Mouse (Mus musculus): ENCODE measurements at regions not wholly inside any gene's neighbourhood (a gene's known extent, or its start where the extent isn't known, plus 50 kb on each side); places are given as distances from the start of the nearest gene placed in this dataset.
A peak's percentile ranks its signal among the peaks of the same experiment; 100 is the strongest.
"Not testable (repeated sequence)": the region's sequence is repeated elsewhere in the genome, so short reads cannot be mapped to it uniquely, and the experiment has no call there.

- no peak; the same call in 1 of the 2 replicates for TF ChIP-seq CTCF (conservative IDR thresholded peaks at IDR 0.05)
- DNase-seq (ENCODE audit: low spot score in 2 of 2), result no peak
- no peak overlapping the region for H3K4me3 ChIP-seq
- H3K27ac ChIP-seq, result no peak overlapping the region
Observed at GRCm38 (mm10) chr2:166516261-166516660, 197.4 kb downstream of the Prex1 start.

- no peak overlapping the region for H3K27ac ChIP-seq
- DNase-seq (ENCODE audit: low spot score in 2 of 2), result no peak
- H3K4me3 ChIP-seq, result no peak overlapping the region
- no peak for TF ChIP-seq CTCF (conservative IDR thresholded peaks at IDR 0.05)
Observed at GRCm38 (mm10) chr2:166514664-166515063, 199.0 kb downstream of the Prex1 start.

GRCm38 (mm10) chr2:166512488-166512887 is 201.1 kb downstream of the Prex1 start:
- no peak overlapping the region for H3K4me3 ChIP-seq
- DNase-seq (ENCODE audit: low spot score in 2 of 2), result no peak
- H3K27ac ChIP-seq, result no peak overlapping the region
- peak; percentile 50 for TF ChIP-seq CTCF (conservative IDR thresholded peaks at IDR 0.05)

- not testable (repeated sequence) for H3K27ac ChIP-seq; DNase-seq (ENCODE audit: low spot score in 2 of 2)
Observed at GRCm38 (mm10) chr2:166511477-166511876, 202.2 kb downstream of the Prex1 start.

GRCm38 (mm10) chr2:166510776-166511175 is 202.9 kb downstream of the Prex1 start:
- no peak for TF ChIP-seq CTCF (conservative IDR thresholded peaks at IDR 0.05)
- Histone ChIP-seq H3K27ac (no peak overlapping the region), H3K4me3 (no peak overlapping the region)
- DNase-seq (ENCODE audit: low spot score in 2 of 2), result no peak

More at GRCm38 (mm10) chr2:166511477-166511876, 202.2 kb downstream of the Prex1 start:
- H3K4me3 ChIP-seq, result not testable (repeated sequence)

GRCm38 (mm10) chr2:166509591-166509990 is 204.0 kb downstream of the Prex1 start:
- TF ChIP-seq CTCF (conservative IDR thresholded peaks at IDR 0.05), result no peak
- Histone ChIP-seq H3K27ac (no peak overlapping the region), H3K4me3 (no peak overlapping the region)

GRCm38 (mm10) chr2:166508656-166509420 is 204.8 kb downstream of the Prex1 start:
- DNase-seq (ENCODE audit: low spot score in 2 of 2), result no peak
- Histone ChIP-seq H3K4me3 (no peak overlapping the region), H3K27ac (no peak overlapping the region)
- TF ChIP-seq CTCF (conservative IDR thresholded peaks at IDR 0.05), result no peak

More at GRCm38 (mm10) chr2:166509591-166509990, 204.0 kb downstream of the Prex1 start:
- DNase-seq (ENCODE audit: low spot score in 2 of 2), result no peak

GRCm38 (mm10) chr2:166505309-166505708 is 208.3 kb downstream of the Prex1 start:
- Histone ChIP-seq H3K4me3 (no peak overlapping the region), H3K27ac (no peak overlapping the region)
- no peak for DNase-seq (ENCODE audit: low spot score in 2 of 2)
- no peak for TF ChIP-seq CTCF (conservative IDR thresholded peaks at IDR 0.05)

GRCm38 (mm10) chr2:166503666-166504065 is 210.0 kb downstream of the Prex1 start:
- no peak for DNase-seq (ENCODE audit: low spot score in 2 of 2)
- Histone ChIP-seq H3K27ac (no peak overlapping the region), H3K4me3 (no peak overlapping the region)
- TF ChIP-seq CTCF (conservative IDR thresholded peaks at IDR 0.05), result no peak

- no peak overlapping the region for H3K27ac ChIP-seq
- no peak for DNase-seq (ENCODE audit: low spot score in 2 of 2)
- TF ChIP-seq CTCF (conservative IDR thresholded peaks at IDR 0.05), result no peak
- no peak overlapping the region for H3K4me3 ChIP-seq
Observed at GRCm38 (mm10) chr2:166492895-166493294, 220.7 kb downstream of the Prex1 start.

GRCm38 (mm10) chr2:166492421-166492820 is 221.2 kb downstream of the Prex1 start:
- no peak for DNase-seq (ENCODE audit: low spot score in 2 of 2)
- H3K27ac ChIP-seq, result no peak overlapping the region
- no peak for TF ChIP-seq CTCF (conservative IDR thresholded peaks at IDR 0.05)
- H3K4me3 ChIP-seq, result no peak overlapping the region

- no peak overlapping the region for H3K27ac ChIP-seq
- DNase-seq (ENCODE audit: low spot score in 2 of 2), result no peak
- no peak for TF ChIP-seq CTCF (conservative IDR thresholded peaks at IDR 0.05)
Observed at GRCm38 (mm10) chr2:166491861-166492260, 221.8 kb downstream of the Prex1 start.

GRCm38 (mm10) chr2:166489041-166489872 is 224.4 kb downstream of the Prex1 start:
- no peak for DNase-seq (ENCODE audit: low spot score in 2 of 2)
- no peak overlapping the region for H3K4me3 ChIP-seq
- no peak for TF ChIP-seq CTCF (conservative IDR thresholded peaks at IDR 0.05)
- H3K27ac ChIP-seq, result no peak overlapping the region

More at GRCm38 (mm10) chr2:166491861-166492260, 221.8 kb downstream of the Prex1 start:
- no peak overlapping the region for H3K4me3 ChIP-seq
